Mouse (Mus musculus): ENCODE measurements around the gene Pitpnc1. TPM values are rescaled to one million over a fixed set of nuclear protein-coding genes. Genes with fewer than 3 reads are reported as not detected.

Pitpnc1 gene
- polyA plus RNA-seq, 1 experiment from 2014 or later: 46.7 TPM

- Histone ChIP-seq H3K9me3 (no peaks in the 10 kb centered on the region), H3K27ac (replicated peaks) (no peak overlapping the region), H3K4me3 (no peak overlapping the region), H3K36me3 (no peaks in the 10 kb centered on the region), H3K4me1 (peaks cover 5% of the 10 kb centered on the region), H3K27me3 (no peaks in the 10 kb centered on the region), H3K9ac (replicated peaks) (no peak overlapping the region), H3K4me2 (replicated peaks) (no peak overlapping the region)
- 50% methylated on average over 15 of the region's 15 CpGs for WGBS
- ATAC-seq (replicated peaks): 0 out of 2 replicates have a peak, but pooled peaks have one; percentile 48
These were observed 129.2 kb downstream of the Pitpnc1 start for GRCm38 (mm10) chr11:107341293-107341692.

- H3K36me3 ChIP-seq: no peaks in the 10 kb centered on the region
- WGBS: 20% methylated on average over 2 of the region's 2 CpGs
- H3K9ac ChIP-seq (replicated peaks): no peak overlapping the region
- peaks cover 5% of the 10 kb centered on the region for H3K4me1 ChIP-seq
- H3K9me3 ChIP-seq: no peaks in the 10 kb centered on the region
- H3K27me3 ChIP-seq: no peaks in the 10 kb centered on the region
- no peak for ATAC-seq (replicated peaks)
- H3K27ac ChIP-seq (replicated peaks): no peak overlapping the region
- H3K4me3 ChIP-seq: no peak overlapping the region
- no peak overlapping the region for H3K4me2 ChIP-seq (replicated peaks)
These were observed 129.7 kb downstream of the Pitpnc1 start for GRCm38 (mm10) chr11:107340793-107341192.

GRCm38 (mm10) chr11:107339224-107339805, 131.2 kb downstream of the Pitpnc1 start:
- WGBS: 74% methylated on average over 7 of the region's 7 CpGs
- H3K27me3 ChIP-seq: no peaks in the 10 kb centered on the region
- no peak for ATAC-seq (replicated peaks)
- H3K36me3 ChIP-seq: peaks cover 6% of the 10 kb centered on the region; the same call in 1 of the 2 replicates
- no peak overlapping the region for H3K4me3 ChIP-seq
- H3K4me2 ChIP-seq (replicated peaks): no peak overlapping the region
- H3K9ac ChIP-seq (replicated peaks): no peak overlapping the region
- peaks cover 8% of the 10 kb centered on the region for H3K4me1 ChIP-seq
- H3K9me3 ChIP-seq: no peaks in the 10 kb centered on the region
- H3K27ac ChIP-seq (replicated peaks): no peak overlapping the region

- H3K4me3 ChIP-seq: no peak overlapping the region
- H3K27me3 ChIP-seq: no peaks in the 10 kb centered on the region
- H3K9me3 ChIP-seq: no peaks in the 10 kb centered on the region
- H3K27ac ChIP-seq (replicated peaks): no peak overlapping the region
- no peak overlapping the region for H3K9ac ChIP-seq (replicated peaks)
- ATAC-seq (replicated peaks): no peak
- 52% methylated on average over 18 of the region's 18 CpGs for WGBS
- H3K4me2 ChIP-seq (replicated peaks): no peak overlapping the region
- H3K4me1 ChIP-seq: peaks cover 8% of the 10 kb centered on the region
- H3K36me3 ChIP-seq: peaks cover 8% of the 10 kb centered on the region; the same call in 1 of the 2 replicates
These were observed 132.9 kb downstream of the Pitpnc1 start for GRCm38 (mm10) chr11:107337391-107338148.

- WGBS: 70% methylated on average over 11 of the region's 11 CpGs
- H3K4me1 ChIP-seq: peaks cover 3% of the 10 kb centered on the region; the same call in 1 of the 2 replicates
- no peak overlapping the region for H3K4me2 ChIP-seq (replicated peaks)
- H3K4me3 ChIP-seq: no peak overlapping the region
- 0 out of 2 replicates have a peak overlapping the region, but pooled peaks have one; percentile 0 for H3K27ac ChIP-seq (replicated peaks)
- ATAC-seq (replicated peaks): no peak
- H3K9me3 ChIP-seq: no peaks in the 10 kb centered on the region
- no peaks in the 10 kb centered on the region for H3K27me3 ChIP-seq
- H3K36me3 ChIP-seq: peaks cover 8% of the 10 kb centered on the region; the same call in 1 of the 2 replicates
- H3K9ac ChIP-seq (replicated peaks): no peak overlapping the region
These were observed 134.7 kb downstream of the Pitpnc1 start for GRCm38 (mm10) chr11:107335756-107336155.

GRCm38 (mm10) chr11:107334849-107335484, 135.5 kb downstream of the Pitpnc1 start:
- no peak for ATAC-seq (replicated peaks)
- peaks cover 8% of the 10 kb centered on the region; the same call in 1 of the 2 replicates for H3K36me3 ChIP-seq
- WGBS: 83% methylated on average over 15 of the region's 15 CpGs
- H3K4me2 ChIP-seq (replicated peaks): no peak overlapping the region
- no peak overlapping the region for H3K9ac ChIP-seq (replicated peaks)
- no peaks in the 10 kb centered on the region for H3K9me3 ChIP-seq
- no peaks in the 10 kb centered on the region for H3K27me3 ChIP-seq
- H3K27ac ChIP-seq (replicated peaks): no peak overlapping the region
- no peak overlapping the region for H3K4me3 ChIP-seq
- peaks cover 3% of the 10 kb centered on the region; the same call in 1 of the 2 replicates for H3K4me1 ChIP-seq

GRCm38 (mm10) chr11:107332905-107333304, 137.6 kb downstream of the Pitpnc1 start:
- Histone ChIP-seq H3K27ac (replicated peaks) (no peak overlapping the region), H3K9me3 (no peaks in the 10 kb centered on the region), H3K4me2 (replicated peaks) (no peak overlapping the region), H3K4me1 (0 out of 2 replicates have a peak, but pooled peaks cover 3% of the 10 kb centered on the region), H3K4me3 (no peak overlapping the region), H3K27me3 (no peaks in the 10 kb centered on the region), H3K9ac (replicated peaks) (no peak overlapping the region), H3K36me3 (peaks cover 8% of the 10 kb centered on the region; the same call in 1 of the 2 replicates)
- no peak for ATAC-seq (replicated peaks)
- 96% methylated on average over 3 of the region's 3 CpGs for WGBS

- Histone ChIP-seq H3K4me1 (0 out of 2 replicates have a peak, but pooled peaks cover 3% of the 10 kb centered on the region), H3K4me2 (replicated peaks) (no peak overlapping the region), H3K9ac (replicated peaks) (no peak overlapping the region), H3K4me3 (no peak overlapping the region), H3K9me3 (no peaks in the 10 kb centered on the region), H3K36me3 (peaks cover 8% of the 10 kb centered on the region; the same call in 1 of the 2 replicates), H3K27me3 (no peaks in the 10 kb centered on the region), H3K27ac (replicated peaks) (no peak overlapping the region)
- ATAC-seq (replicated peaks): no peak
- WGBS: 91% methylated on average over 13 of the region's 13 CpGs
These were observed 138.2 kb downstream of the Pitpnc1 start for GRCm38 (mm10) chr11:107332332-107332731.

GRCm38 (mm10) chr11:107331425-107331824, 139.1 kb downstream of the Pitpnc1 start:
- Histone ChIP-seq H3K27ac (replicated peaks) (peak overlapping the region; percentile 25; the same call in 1 of the 2 replicates), H3K4me2 (replicated peaks) (no peak overlapping the region), H3K36me3 (peaks cover 8% of the 10 kb centered on the region; the same call in 1 of the 2 replicates), H3K9ac (replicated peaks) (no peak overlapping the region), H3K4me1 (peaks cover 7% of the 10 kb centered on the region), H3K27me3 (no peaks in the 10 kb centered on the region), H3K4me3 (no peak overlapping the region), H3K9me3 (no peaks in the 10 kb centered on the region)
- ATAC-seq (replicated peaks): no peak
- WGBS: 80% methylated on average over 2 of the region's 2 CpGs

- Histone ChIP-seq H3K36me3 (no peaks in the 10 kb centered on the region), H3K4me2 (replicated peaks) (no peak overlapping the region), H3K9me3 (no peaks in the 10 kb centered on the region), H3K27me3 (no peaks in the 10 kb centered on the region), H3K9ac (replicated peaks) (no peak overlapping the region), H3K4me1 (peaks cover 19% of the 10 kb centered on the region), H3K27ac (replicated peaks) (no peak overlapping the region), H3K4me3 (no peak overlapping the region)
- ATAC-seq (replicated peaks): no peak
- 87% methylated on average over 10 of the region's 10 CpGs for WGBS
These were observed 143.2 kb downstream of the Pitpnc1 start for GRCm38 (mm10) chr11:107327326-107327725.

GRCm38 (mm10) chr11:107325739-107326725, 144.5 kb downstream of the Pitpnc1 start:
- H3K4me2 ChIP-seq (replicated peaks): no peak overlapping the region
- WGBS: 31% methylated on average over 14 of the region's 14 CpGs
- H3K4me3 ChIP-seq: no peak overlapping the region
- H3K9ac ChIP-seq (replicated peaks): no peak overlapping the region
- H3K27ac ChIP-seq (replicated peaks): peak overlapping the region; percentile 31
- ATAC-seq (replicated peaks): peak; percentile 48; the same call in 1 of the 2 replicates
- H3K9me3 ChIP-seq: no peaks in the 10 kb centered on the region; the same call in 1 of the 2 replicates
- H3K36me3 ChIP-seq: no peaks in the 10 kb centered on the region
- peaks cover 19% of the 10 kb centered on the region for H3K4me1 ChIP-seq
- no peaks in the 10 kb centered on the region for H3K27me3 ChIP-seq

All from forebrain, embryonic 15.5 days (tissue).